Mouse (Mus musculus): ENCODE results near the gene Clec10a. TPM values are rescaled to one million over a fixed set of nuclear protein-coding genes. Genes with fewer than 3 reads are reported as not detected.
"Not testable (repeated sequence)": the region's sequence is repeated elsewhere in the genome, so short reads cannot be mapped to it uniquely, and the experiment has no call there.

Gene Clec10a
- total RNA-seq (2012; rRNA removed) (5.0 and 8.4 TPM in 2 replicates), polyA plus RNA-seq (2012; ENCODE audit: insufficient read depth in 1 of 2, insufficient read length in 2 of 2, low read depth in 1 of 2, low replicate concordance in 2 of 2, missing spikeins in 1 of 2) (10 to 100 TPM in 1 of 2 experiments, not detected in 1; 10.8 TPM)

GRCm38 (mm10) chr11:70155897-70156296 lies at the start of gene Clec10a:
TSS of gene Clec10a (plus strand) at chr11:70156197.
- H3K4me3 ChIP-seq (ENCODE audit: control insufficient read depth in 1 of 2, insufficient read depth in 1 of 2, low read depth in 2 of 2, low read length in 2 of 2); DNase-seq (ENCODE audit: low read depth, low spot score); H3K79me2 ChIP-seq (ENCODE audit: control insufficient read depth, insufficient read depth, low read length, poor library complexity); H3K9ac ChIP-seq (ENCODE audit: control insufficient read depth, low read depth, low read length, poor library complexity, severe bottlenecking); H3K27me3 ChIP-seq (ENCODE audit: control insufficient read depth in 1 of 2, insufficient read depth in 2 of 2, low read length in 2 of 2); H3K27ac ChIP-seq (ENCODE audit: control insufficient read depth, low read depth, low read length); H3K36me3 ChIP-seq (ENCODE audit: control insufficient read depth in 1 of 2, insufficient read depth in 2 of 2, low read length in 2 of 2); H3K4me1 ChIP-seq (ENCODE audit: control insufficient read depth in 1 of 2, insufficient read depth in 2 of 2, low read length in 2 of 2); H3K9me3 ChIP-seq (replicated peaks; ENCODE audit: insufficient read depth, low read length): not testable (repeated sequence)

- H3K79me2 ChIP-seq (ENCODE audit: control insufficient read depth, insufficient read depth, low read length, poor library complexity): no peaks in the 10 kb centered on the region
- no peaks in the 10 kb centered on the region for H3K9me3 ChIP-seq (replicated peaks; ENCODE audit: insufficient read depth, low read length)
- peaks cover 9 to 12% of the 10 kb centered on the region in 2 experiments for H3K27me3 ChIP-seq (ENCODE audit: control insufficient read depth in 1 of 2, insufficient read depth in 2 of 2, low read length in 2 of 2)
- H3K27ac ChIP-seq (ENCODE audit: control insufficient read depth, low read depth, low read length): no peak overlapping the region
- H3K4me3 ChIP-seq (ENCODE audit: control insufficient read depth in 1 of 2, insufficient read depth in 1 of 2, low read depth in 2 of 2, low read length in 2 of 2): no peak overlapping the region
- no peaks in the 10 kb centered on the region for H3K4me1 ChIP-seq (ENCODE audit: control insufficient read depth in 1 of 2, insufficient read depth in 2 of 2, low read length in 2 of 2)
- no peak for DNase-seq (ENCODE audit: low read depth, low spot score)
- TF ChIP-seq RAD21 (IDR thresholded peaks at IDR 0.05; ENCODE audit: low read depth, low read length) (no peak), KAT2A (conservative IDR thresholded peaks at IDR 0.05; ENCODE audit: low read depth, low read length) (no peak), GABPA (IDR thresholded peaks at IDR 0.05; ENCODE audit: low read depth, low read length) (no peak), ZNF384 (IDR thresholded peaks at IDR 0.05; ENCODE audit: low read depth, low read length) (no peak), BHLHE40 (IDR thresholded peaks at IDR 0.05; ENCODE audit: borderline replicate concordance, low read depth, low read length) (no peak), SMC3 (IDR thresholded peaks at IDR 0.05; ENCODE audit: low read depth, low read length) (no peak), GATA1 (IDR thresholded peaks at IDR 0.05; ENCODE audit: low read depth, low read length) (no peak), NELFE (IDR thresholded peaks at IDR 0.05; ENCODE audit: low read depth, low read length) (no peak), POLR2AphosphoS5 (IDR thresholded peaks at IDR 0.05; ENCODE audit: borderline replicate concordance, low read depth, low read length) (no peak), RCOR1 (IDR thresholded peaks at IDR 0.05; ENCODE audit: low read depth, low read length) (no peak)
- no peak overlapping the region for H3K9ac ChIP-seq (ENCODE audit: control insufficient read depth, low read depth, low read length, poor library complexity, severe bottlenecking)
- no peaks in the 10 kb centered on the region for H3K36me3 ChIP-seq (ENCODE audit: control insufficient read depth in 1 of 2, insufficient read depth in 2 of 2, low read length in 2 of 2)
Observed at GRCm38 (mm10) chr11:70107085-70107484, 48.9 kb upstream of the Clec10a start.

DNA sequence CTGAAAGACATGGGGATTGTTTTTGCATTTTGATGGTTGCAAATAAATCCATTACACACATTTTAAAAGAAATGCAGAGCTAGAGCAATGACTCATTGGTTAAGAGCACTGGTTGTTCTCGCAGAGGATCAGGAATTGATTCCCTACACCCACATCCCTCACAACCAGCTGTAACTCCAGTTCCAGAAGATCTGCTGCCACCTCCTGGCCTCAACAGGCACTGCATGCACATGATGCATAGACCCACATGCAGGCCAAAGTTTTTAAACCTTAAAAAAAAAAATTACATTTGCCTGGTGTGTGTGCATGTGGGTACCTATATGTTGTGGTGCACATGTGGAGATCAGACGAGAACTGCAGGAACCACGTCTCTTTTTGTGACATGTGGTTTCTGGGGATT lies 45.9 kb upstream of the Clec10a start:
- Histone ChIP-seq H3K79me2 (ENCODE audit: control insufficient read depth, insufficient read depth, low read length, poor library complexity) (no peaks in the 10 kb centered on the region), H3K9ac (ENCODE audit: control insufficient read depth, low read depth, low read length, poor library complexity, severe bottlenecking) (no peak overlapping the region), H3K27ac (ENCODE audit: control insufficient read depth, low read depth, low read length) (no peak overlapping the region), H3K4me1 (ENCODE audit: control insufficient read depth in 1 of 2, insufficient read depth in 2 of 2, low read length in 2 of 2) (no peaks in the 10 kb centered on the region), H3K4me3 (ENCODE audit: control insufficient read depth in 1 of 2, insufficient read depth in 1 of 2, low read depth in 2 of 2, low read length in 2 of 2) (no peak overlapping the region), H3K9me3 (replicated peaks; ENCODE audit: insufficient read depth, low read length) (no peaks in the 10 kb centered on the region), H3K27me3 (ENCODE audit: control insufficient read depth in 1 of 2, insufficient read depth in 2 of 2, low read length in 2 of 2) (peaks cover 7 to 10% of the 10 kb centered on the region in 2 experiments), H3K36me3 (ENCODE audit: control insufficient read depth in 1 of 2, insufficient read depth in 2 of 2, low read length in 2 of 2) (no peaks in the 10 kb centered on the region)
- DNase-seq (ENCODE audit: low read depth, low spot score): peak; percentile 77
- TF ChIP-seq CTCF (IDR thresholded peaks at IDR 0.05 in 2 of 3, conservative IDR thresholded peaks at IDR 0.05 in 1 of 3; ENCODE audit: control insufficient read depth in 1 of 3, insufficient read depth in 1 of 3, low read depth in 2 of 3, low read length in 3 of 3, poor library complexity in 1 of 3, severe bottlenecking in 1 of 3) (peak; percentile 80 to 91 (median 90)), ZKSCAN1 (IDR thresholded peaks at IDR 0.05; ENCODE audit: low read depth, low read length) (no peak), ZNF384 (IDR thresholded peaks at IDR 0.05; ENCODE audit: low read depth, low read length) (peak; percentile 58), SMC3 (IDR thresholded peaks at IDR 0.05; ENCODE audit: low read depth, low read length) (peak; percentile 93), ZC3H11A (IDR thresholded peaks at IDR 0.05; ENCODE audit: low read depth, low read length) (peak; percentile 74), RAD21 (IDR thresholded peaks at IDR 0.05; ENCODE audit: low read depth, low read length) (peak; percentile 79), BHLHE40 (IDR thresholded peaks at IDR 0.05; ENCODE audit: borderline replicate concordance, low read depth, low read length) (no peak)

Measured in MEL (cell line).